Mouse (Mus musculus) liver, embryonic 13.5 days (tissue): ENCODE measurements around the gene Tmem189. TPM values are rescaled to one million over a fixed set of nuclear protein-coding genes. Genes with fewer than 3 reads are reported as not detected.

Experiments
- ATAC-seq: fragments of 200-750 bp; cut with Nextera tagmentation; 2 replicates; pipeline ENCODE4 v1.8.0; 2017; ENCODE audit warnings: low read depth, mild to moderate bottlenecking, moderate number of reproducible peaks, moderate library complexity
- DNase-seq: peaks from one replicate; pipeline ENCODE4 v3.0.0; 2022
- H3K27ac ChIP-seq: fragments of 300-500 bp; sonication (generic); 2 replicates; pipeline ENCODE4 v1.5.1; 2015; ENCODE audit warnings: moderate library complexity, mild to moderate bottlenecking, inconsistent platforms
- H3K27me3 ChIP-seq: fragments of 300-500 bp; sonication (generic); 2 replicates; pipeline ENCODE4 v1.6.1; 2015; ENCODE audit warnings: mild to moderate bottlenecking, inconsistent platforms
- H3K36me3 ChIP-seq: fragments of 300-500 bp; sonication (generic); 2 replicates; pipeline ENCODE4 v1.6.1; 2015; ENCODE audit warnings: mild to moderate bottlenecking, inconsistent platforms
- H3K4me1 ChIP-seq: fragments of 300-500 bp; sonication (generic); replicated peaks from 2 replicates; pipeline ENCODE4 v1.6.1; 2015; ENCODE audit warnings: inconsistent platforms
- H3K4me2 ChIP-seq: fragments of 300-500 bp; sonication (generic); 2 replicates; pipeline ENCODE4 v1.6.1; 2015; ENCODE audit warnings: inconsistent platforms, mild to moderate bottlenecking, moderate library complexity
- H3K4me3 ChIP-seq: fragments of 300-500 bp; sonication (generic); replicated peaks from 2 replicates; pipeline ENCODE4 v1.5.1; 2015; ENCODE audit warnings: mild to moderate bottlenecking, inconsistent platforms
- H3K9ac ChIP-seq: fragments of 300-500 bp; sonication (generic); 2 replicates; pipeline ENCODE4 v1.6.1; 2015; ENCODE audit warnings: mild to moderate bottlenecking, inconsistent platforms
- H3K9me3 ChIP-seq: fragments of 300-500 bp; sonication (generic); replicated peaks from 2 replicates; pipeline ENCODE4 v1.6.1; 2016; ENCODE audit warnings: inconsistent platforms
- WGBS: fragments of 180-500 bp; shearing (Covaris S2); methylation state at CpG from one replicate; pipeline ENCODE4 v1.1.7; 2015; ENCODE audit not compliant: insufficient replicate concordance; 5-methylcytosine and 5-hydroxymethylcytosine counted together
- polyA plus RNA-seq: library from polyadenylated mRNA; unstranded; fragments of >200 nt; fragmentation: Nextera tagmentation; extraction: Ambion mirVana; gene quantifications from 2 replicates; pipeline ENCODE4 v1.2.1, GENCODE M21; 2015

Gene Tmem189
- polyA plus RNA-seq, 1 experiment from 2014 or later: 16.1 TPM

- Histone ChIP-seq H3K4me3 (no peak overlapping the region), H3K9ac (no peak overlapping the region), H3K4me1 (peaks cover 11% of the 10 kb centered on the region), H3K27ac (no peak overlapping the region), H3K27me3 (no peaks in the 10 kb centered on the region), H3K4me2 (no peak overlapping the region), H3K36me3 (no peaks in the 10 kb centered on the region), H3K9me3 (no peaks in the 10 kb centered on the region)
- DNase-seq (no peak), ATAC-seq (no peak)
- 58% methylated on average over 5 of the region's 5 CpGs for WGBS
Measured at GRCm38 (mm10) chr2:167700018-167700417, 10.4 kb upstream of the Tmem189 start.

- Histone ChIP-seq H3K4me3 (peak overlapping the region; percentile 39), H3K4me1 (peaks cover 11% of the 10 kb centered on the region), H3K36me3 (no peaks in the 10 kb centered on the region), H3K27ac (peak overlapping the region; percentile 65), H3K4me2 (peak overlapping the region; percentile 42), H3K27me3 (peaks cover 2% of the 10 kb centered on the region; the same call in 1 of the 2 replicates), H3K9me3 (no peaks in the 10 kb centered on the region), H3K9ac (peak overlapping the region; percentile 46)
- WGBS: 9% methylated on average over 5 of the region's 5 CpGs
- peak; percentile 30 for DNase-seq
- ATAC-seq: peak; percentile 73
Measured at GRCm38 (mm10) chr2:167697902-167698301, 8.3 kb upstream of the Tmem189 start.

- WGBS: 80% methylated on average over 7 of the region's 7 CpGs
- H3K9ac ChIP-seq: no peak overlapping the region
- no peaks in the 10 kb centered on the region for H3K9me3 ChIP-seq
- no peak for ATAC-seq
- no peak for DNase-seq
- no peak overlapping the region for H3K4me3 ChIP-seq
- H3K27me3 ChIP-seq: peaks cover 11% of the 10 kb centered on the region
- peaks cover 23% of the 10 kb centered on the region for H3K4me1 ChIP-seq
- H3K36me3 ChIP-seq: no peaks in the 10 kb centered on the region
- H3K27ac ChIP-seq: no peak overlapping the region
- no peak overlapping the region for H3K4me2 ChIP-seq
Measured at GRCm38 (mm10) chr2:167696143-167696542, 6.5 kb upstream of the Tmem189 start.

DNA sequence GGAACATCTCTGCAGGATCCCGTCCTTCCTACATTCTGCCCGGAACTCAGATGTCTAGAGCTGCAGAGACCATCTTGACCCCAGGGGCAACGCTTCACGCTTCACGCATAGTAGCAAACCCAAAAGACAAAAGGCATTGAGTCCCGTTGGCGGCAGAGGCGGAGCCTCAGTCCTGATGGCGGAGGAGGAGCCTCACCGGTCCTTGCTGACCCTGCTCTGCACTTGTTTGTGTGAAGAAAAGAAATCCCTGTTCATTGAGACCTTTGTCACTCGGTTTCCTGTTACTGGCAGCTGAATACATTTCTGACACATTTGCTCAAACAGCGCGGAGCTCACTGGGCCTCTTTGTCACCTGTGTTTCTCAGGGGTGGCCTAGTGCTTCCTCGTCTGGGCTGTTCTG is 5.9 kb upstream of the Tmem189 start:
- WGBS: 78% methylated on average over 14 of the region's 14 CpGs

GRCm38 (mm10) chr2:167694963-167695362 is 5.3 kb upstream of the Tmem189 start:
- Histone ChIP-seq H3K4me3 (no peak overlapping the region), H3K27ac (no peak overlapping the region), H3K4me1 (peaks cover 32% of the 10 kb centered on the region), H3K27me3 (peaks cover 21% of the 10 kb centered on the region), H3K9me3 (no peaks in the 10 kb centered on the region), H3K4me2 (no peak overlapping the region), H3K36me3 (no peaks in the 10 kb centered on the region), H3K9ac (no peak overlapping the region)
- ATAC-seq (no peak), DNase-seq (no peak)
- WGBS: 75% methylated on average over 7 of the region's 7 CpGs

More for the DNA sequence above, 5.9 kb upstream of the Tmem189 start:
- no peaks in the 10 kb centered on the region for H3K9me3 ChIP-seq
- ATAC-seq: no peak
- no peaks in the 10 kb centered on the region for H3K36me3 ChIP-seq
- H3K4me3 ChIP-seq: no peak overlapping the region
- peaks cover 29% of the 10 kb centered on the region for H3K4me1 ChIP-seq
- H3K27me3 ChIP-seq: peaks cover 17% of the 10 kb centered on the region
- no peak overlapping the region for H3K4me2 ChIP-seq
- H3K9ac ChIP-seq: no peak overlapping the region
- H3K27ac ChIP-seq: no peak overlapping the region
- DNase-seq: no peak

DNA sequence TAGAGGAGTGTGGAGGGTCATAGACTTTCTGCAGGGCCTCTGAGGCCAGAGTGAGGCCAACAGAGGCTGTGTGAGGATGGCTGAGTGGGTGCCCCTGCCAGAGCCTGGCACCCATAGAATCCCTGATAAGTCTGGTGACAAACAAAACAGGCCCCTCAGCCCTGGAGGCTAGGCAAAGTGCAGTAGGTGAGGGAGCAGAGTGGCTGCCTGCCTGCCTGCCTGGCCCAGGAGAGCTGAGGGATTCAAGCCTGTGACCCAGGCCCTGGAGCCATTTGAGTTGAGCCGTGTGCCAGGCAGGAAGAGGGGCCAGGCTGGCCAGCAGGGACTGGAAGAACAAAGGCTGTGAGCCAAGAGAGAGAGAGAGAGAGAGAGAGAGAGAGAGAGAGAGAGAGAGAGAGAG is 4.6 kb upstream of the Tmem189 start:
- Histone ChIP-seq H3K27me3 (peaks cover 28% of the 10 kb centered on the region), H3K9ac (no peak overlapping the region), H3K4me2 (no peak overlapping the region), H3K4me1 (peaks cover 40% of the 10 kb centered on the region), H3K4me3 (no peak overlapping the region), H3K36me3 (no peaks in the 10 kb centered on the region), H3K9me3 (no peaks in the 10 kb centered on the region), H3K27ac (no peak overlapping the region)
- 93% methylated on average over 1 of the region's 1 CpGs for WGBS
- DNase-seq (no peak), ATAC-seq (no peak)

GRCm38 (mm10) chr2:167693540-167693939 is 3.9 kb upstream of the Tmem189 start:
- peaks cover 42% of the 10 kb centered on the region for H3K4me1 ChIP-seq

GRCm38 (mm10) chr2:167692831-167693230 is 3.2 kb upstream of the Tmem189 start:
- no peak overlapping the region for H3K4me2 ChIP-seq
- H3K9me3 ChIP-seq: no peaks in the 10 kb centered on the region
- H3K27ac ChIP-seq: no peak overlapping the region
- DNase-seq (no peak), ATAC-seq (no peak)
- no peak overlapping the region for H3K9ac ChIP-seq
- peaks cover 42% of the 10 kb centered on the region for H3K4me1 ChIP-seq
- peaks cover 40% of the 10 kb centered on the region for H3K27me3 ChIP-seq
- no peak overlapping the region for H3K4me3 ChIP-seq
- 61% methylated on average over 3 of the region's 3 CpGs for WGBS
- no peaks in the 10 kb centered on the region for H3K36me3 ChIP-seq

More at GRCm38 (mm10) chr2:167693540-167693939, 3.9 kb upstream of the Tmem189 start:
- no peak overlapping the region for H3K9ac ChIP-seq
- H3K9me3 ChIP-seq: no peaks in the 10 kb centered on the region
- H3K27ac ChIP-seq: no peak overlapping the region
- H3K27me3 ChIP-seq: peaks cover 35% of the 10 kb centered on the region
- WGBS: 70% methylated on average over 2 of the region's 2 CpGs
- DNase-seq (no peak), ATAC-seq (no peak)
- H3K36me3 ChIP-seq: no peaks in the 10 kb centered on the region
- H3K4me2 ChIP-seq: no peak overlapping the region
- no peak overlapping the region for H3K4me3 ChIP-seq

DNA sequence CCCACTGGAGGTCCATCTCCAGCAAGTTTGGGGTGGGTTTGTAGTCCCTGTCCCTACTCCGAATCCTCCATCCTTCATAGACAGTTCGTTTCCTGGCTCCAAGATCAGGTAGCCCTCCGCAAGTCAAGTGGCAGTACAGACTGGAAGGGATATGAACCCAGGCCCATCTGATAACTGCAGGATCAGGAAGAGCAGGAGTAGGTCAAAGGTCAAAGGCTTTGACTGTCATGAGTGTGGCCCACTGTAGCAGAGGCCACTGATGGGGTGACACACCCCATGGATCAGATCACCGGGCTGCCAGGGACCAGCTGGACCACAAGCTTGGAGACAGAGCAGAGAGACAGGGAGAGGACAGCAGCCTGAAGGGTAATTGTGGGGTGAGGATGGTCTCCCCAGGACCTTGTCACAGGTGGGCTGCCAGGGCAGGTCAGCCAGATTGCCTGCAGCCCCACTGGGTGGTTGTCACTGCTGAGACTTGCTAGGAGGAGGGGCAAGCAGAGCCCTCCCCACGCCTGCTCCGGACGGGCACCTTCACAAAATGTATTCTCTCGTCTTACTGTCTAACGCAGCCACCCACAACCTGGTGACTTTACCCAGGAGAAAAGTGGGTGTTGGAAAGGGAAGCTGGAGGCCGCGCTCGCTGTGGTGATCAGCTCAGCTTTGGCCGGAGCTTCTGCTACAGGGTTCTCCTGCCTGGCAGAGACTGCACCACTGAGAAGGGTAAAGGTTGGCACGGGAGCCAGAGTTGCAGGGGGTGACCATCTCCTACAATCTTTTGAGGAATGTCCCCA is 2.4 kb upstream of the Tmem189 start:
- no peaks in the 10 kb centered on the region for H3K9me3 ChIP-seq
- H3K27me3 ChIP-seq: peaks cover 46% of the 10 kb centered on the region
- H3K9ac ChIP-seq: 0 out of 2 replicates have a peak overlapping the region, but pooled peaks have one; percentile 23
- no peak for ATAC-seq
- DNase-seq: no peak
- peaks cover 48% of the 10 kb centered on the region for H3K4me1 ChIP-seq
- peak overlapping the region; percentile 92 for H3K4me2 ChIP-seq
- H3K36me3 ChIP-seq: no peaks in the 10 kb centered on the region
- WGBS: 79% methylated on average over 14 of the region's 14 CpGs
- H3K4me3 ChIP-seq: 0 out of 2 replicates have a peak overlapping the region, but pooled peaks have one; percentile 73
- H3K27ac ChIP-seq: no peak overlapping the region

- DNase-seq (no peak), ATAC-seq (no peak)
- Histone ChIP-seq H3K27ac (no peak overlapping the region), H3K4me2 (peak overlapping the region; percentile 92), H3K27me3 (peaks cover 48% of the 10 kb centered on the region), H3K9ac (0 out of 2 replicates have a peak overlapping the region, but pooled peaks have one; percentile 23), H3K36me3 (no peaks in the 10 kb centered on the region), H3K9me3 (no peaks in the 10 kb centered on the region), H3K4me1 (peaks cover 53% of the 10 kb centered on the region), H3K4me3 (peak overlapping the region; percentile 73)
- WGBS: 85% methylated on average over 6 of the region's 6 CpGs
Measured at GRCm38 (mm10) chr2:167691410-167691809, 1.8 kb upstream of the Tmem189 start.

DNA sequence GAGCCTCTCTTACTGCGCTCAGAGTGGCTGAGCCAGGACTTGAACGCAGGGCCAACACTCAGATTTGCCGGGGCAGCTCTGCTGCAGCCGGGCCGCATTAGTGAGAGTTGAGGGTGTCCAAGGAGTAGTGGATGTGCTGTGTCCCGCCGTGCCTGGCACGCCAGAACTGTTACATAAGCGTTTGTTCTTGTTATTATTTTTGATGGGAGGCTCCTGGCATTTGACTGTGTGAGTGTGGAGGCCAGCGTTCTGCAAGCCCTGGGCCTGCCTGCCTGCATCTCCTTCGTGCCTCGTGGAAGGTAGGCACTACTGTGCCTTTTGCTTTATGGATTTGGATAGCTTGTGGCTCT is 1.3 kb upstream of the Tmem189 start:
- Histone ChIP-seq H3K9ac (peak overlapping the region; percentile 57), H3K27me3 (peaks cover 48% of the 10 kb centered on the region), H3K36me3 (no peaks in the 10 kb centered on the region), H3K4me3 (peak overlapping the region; percentile 73), H3K4me2 (peak overlapping the region; percentile 92), H3K4me1 (peaks cover 56% of the 10 kb centered on the region), H3K9me3 (no peaks in the 10 kb centered on the region), H3K27ac (no peak overlapping the region; the same call in 1 of the 2 replicates)
- WGBS: 59% methylated on average over 12 of the region's 12 CpGs
- ATAC-seq (no peak), DNase-seq (no peak)
